Mouse (Mus musculus): ENCODE measurements around the gene Sfxn5.

DNA sequence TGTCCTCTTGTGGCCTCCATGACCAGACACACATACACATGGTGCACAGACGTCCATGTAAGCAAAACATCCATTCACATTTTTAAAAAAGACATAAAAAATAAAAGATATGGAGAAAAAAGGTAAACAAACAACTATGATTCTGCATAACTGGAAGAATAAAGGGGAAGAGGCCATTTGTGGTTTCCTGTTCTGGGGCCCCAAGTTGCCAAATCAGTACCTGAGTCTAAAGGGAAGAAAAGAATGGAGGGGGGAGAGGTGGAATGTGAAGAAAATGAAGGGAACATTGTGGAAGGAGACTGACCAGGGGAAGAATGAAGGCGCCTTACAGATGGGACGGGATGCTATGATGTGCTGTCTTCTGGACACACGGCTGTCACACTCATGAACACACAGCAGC, 6.7 kb downstream of the Sfxn5 start:
- TF ChIP-seq POLR2A (IDR thresholded peaks at IDR 0.05; ENCODE audit: extremely low read depth, insufficient read depth, low read length) = no peak
- no peak for TF ChIP-seq CTCF (IDR thresholded peaks at IDR 0.05; ENCODE audit: extremely low read depth, insufficient read depth, low read length)

Data from cortical plate, adult 2 months (tissue).